Mouse (Mus musculus) embryo, embryonic 9.5 days (tissue): ENCODE measurements around the gene Sh3pxd2a.

ENCODE experiments used
- DNase-seq: peaks from one replicate; pipeline ENCODE4 v3.0.0-alpha.2; 2017; ENCODE audit errors: extremely low spot score

The Sh3pxd2a gene

DNA sequence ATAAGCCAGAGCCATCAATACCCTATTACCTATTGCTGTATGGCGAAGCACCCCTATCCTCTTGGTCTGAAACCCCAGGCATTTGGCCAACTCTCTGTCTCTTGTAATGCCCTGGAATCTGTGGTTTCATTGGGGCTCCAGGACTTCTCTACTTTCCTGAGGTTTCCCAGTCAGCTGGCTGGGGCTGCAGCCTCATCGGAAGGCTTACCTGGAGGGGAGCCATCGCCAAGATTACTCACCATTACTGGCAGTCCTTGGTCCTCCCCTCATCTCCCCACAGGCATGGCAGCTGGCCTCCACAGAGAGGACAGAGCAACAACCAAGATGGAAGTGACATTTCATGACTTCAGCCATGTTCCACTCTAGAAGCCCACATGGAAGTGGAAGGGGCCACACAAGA, 231.1 kb downstream of the Sh3pxd2a start:
- no peak for DNase-seq

- DNase-seq, result no peak
Observed at GRCm38 (mm10) chr19:47232077-47232865, 231.9 kb downstream of the Sh3pxd2a start.

DNA sequence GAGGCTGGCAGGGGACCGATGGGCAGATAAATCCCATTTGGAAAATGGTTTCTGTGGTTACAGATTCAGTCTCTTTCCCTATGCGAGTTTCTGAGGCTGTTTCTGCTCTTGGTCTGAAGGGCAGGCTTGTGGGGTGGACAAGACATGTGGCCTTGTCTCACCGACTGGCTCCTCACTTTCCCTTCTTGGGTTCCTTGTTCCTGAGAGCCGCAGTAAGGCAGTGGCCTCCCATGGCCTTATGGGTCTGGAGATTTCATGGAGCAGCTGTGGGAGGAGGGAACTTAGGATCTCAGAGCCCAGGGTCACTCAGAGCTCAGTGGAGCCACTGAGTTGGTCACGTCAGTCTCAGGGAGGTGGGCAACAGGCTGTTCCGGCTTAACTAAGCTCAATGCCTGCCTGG, 232.8 kb downstream of the Sh3pxd2a start:
- DNase-seq, result no peak

- DNase-seq, result no peak
Observed at GRCm38 (mm10) chr19:47230682-47231081, 233.5 kb downstream of the Sh3pxd2a start.

DNA sequence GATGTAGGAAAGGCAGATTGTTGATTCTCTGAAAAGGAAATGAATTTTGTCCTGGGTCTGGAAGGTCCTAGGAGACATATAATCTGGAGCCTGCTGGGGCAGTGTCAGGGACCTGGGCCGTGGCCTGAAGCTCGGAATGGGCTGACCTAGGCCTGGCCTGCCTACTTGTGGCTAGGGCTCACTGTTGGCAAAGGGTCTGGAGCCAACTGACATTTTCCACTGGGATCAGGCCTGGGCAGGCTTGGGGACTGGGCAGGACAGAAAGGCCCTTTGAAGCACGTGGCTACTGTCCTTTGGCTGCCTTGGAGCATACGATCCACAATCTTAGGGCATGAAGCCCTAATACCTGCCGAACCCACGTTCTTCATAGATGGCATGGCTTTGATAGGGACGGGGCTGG, 234.1 kb downstream of the Sh3pxd2a start:
- no peak for DNase-seq

- no peak for DNase-seq
Observed at GRCm38 (mm10) chr19:47229461-47229860, 234.7 kb downstream of the Sh3pxd2a start.

DNA sequence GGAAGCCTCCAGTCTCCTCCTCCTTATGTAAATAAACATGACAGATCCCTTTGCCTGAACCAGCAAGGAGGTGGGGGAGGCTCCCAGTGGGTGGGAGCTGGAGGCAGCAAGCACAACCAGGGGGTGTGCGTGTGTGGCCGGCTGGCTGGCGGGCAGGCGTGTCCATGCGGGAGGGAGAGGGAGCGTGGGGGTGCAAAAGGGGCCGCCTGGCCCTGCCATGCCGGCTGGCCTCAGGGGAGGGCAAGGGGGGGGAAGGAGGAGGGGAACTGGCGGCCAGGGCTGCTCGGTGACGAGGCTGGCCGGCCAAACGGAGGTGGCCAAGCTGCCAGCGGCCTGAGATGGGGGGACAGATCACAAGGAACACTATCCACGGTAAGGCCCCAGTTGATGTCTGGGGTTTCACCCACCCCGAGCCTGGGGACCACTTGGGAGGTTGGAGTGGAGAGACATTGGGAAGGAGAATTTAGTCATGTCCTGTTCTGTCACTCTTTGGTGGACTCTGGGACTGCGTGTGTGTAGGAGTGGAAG, 235.4 kb downstream of the Sh3pxd2a start:
- DNase-seq, result peak; percentile 58

DNA sequence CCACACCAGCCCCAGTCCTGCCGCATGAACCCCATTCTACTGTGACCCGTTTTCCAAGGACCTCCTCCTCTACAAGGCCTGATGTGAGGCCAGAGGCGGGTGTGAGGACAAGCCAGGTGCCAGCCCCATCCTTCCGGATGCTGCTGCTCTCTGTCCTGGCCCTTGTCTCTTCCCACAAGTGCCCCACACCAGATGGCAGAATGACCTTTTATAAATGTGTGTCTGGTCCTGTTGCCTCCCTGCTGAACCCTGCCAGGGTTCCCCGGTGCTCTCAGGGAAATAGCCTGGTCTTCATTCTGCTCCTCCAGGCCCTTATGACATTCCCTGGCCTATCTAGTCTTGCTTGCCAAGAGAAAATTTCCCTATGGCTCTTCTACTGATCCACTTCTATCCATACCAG, 238.4 kb downstream of the Sh3pxd2a start:
- DNase-seq, result no peak

DNA sequence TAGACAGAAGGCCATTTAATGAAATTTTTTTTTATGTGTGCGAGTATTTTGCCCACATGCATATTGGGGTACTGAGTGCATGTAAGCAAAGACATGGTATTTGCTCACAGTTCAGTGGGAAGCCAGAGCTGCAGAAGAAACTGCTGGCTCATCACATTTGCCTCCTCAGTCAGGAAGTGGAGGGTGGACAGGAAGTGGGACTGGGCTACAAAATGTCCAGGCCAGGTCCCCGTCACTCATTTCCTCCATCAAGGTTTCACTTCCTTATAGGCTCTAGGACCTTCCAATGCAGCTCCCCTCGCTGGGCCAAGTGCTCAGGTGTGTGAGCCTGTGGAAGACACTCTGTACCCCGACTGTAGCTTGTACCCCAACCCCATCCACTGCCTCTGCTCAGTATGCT, 239.5 kb downstream of the Sh3pxd2a start:
- no peak for DNase-seq

DNA sequence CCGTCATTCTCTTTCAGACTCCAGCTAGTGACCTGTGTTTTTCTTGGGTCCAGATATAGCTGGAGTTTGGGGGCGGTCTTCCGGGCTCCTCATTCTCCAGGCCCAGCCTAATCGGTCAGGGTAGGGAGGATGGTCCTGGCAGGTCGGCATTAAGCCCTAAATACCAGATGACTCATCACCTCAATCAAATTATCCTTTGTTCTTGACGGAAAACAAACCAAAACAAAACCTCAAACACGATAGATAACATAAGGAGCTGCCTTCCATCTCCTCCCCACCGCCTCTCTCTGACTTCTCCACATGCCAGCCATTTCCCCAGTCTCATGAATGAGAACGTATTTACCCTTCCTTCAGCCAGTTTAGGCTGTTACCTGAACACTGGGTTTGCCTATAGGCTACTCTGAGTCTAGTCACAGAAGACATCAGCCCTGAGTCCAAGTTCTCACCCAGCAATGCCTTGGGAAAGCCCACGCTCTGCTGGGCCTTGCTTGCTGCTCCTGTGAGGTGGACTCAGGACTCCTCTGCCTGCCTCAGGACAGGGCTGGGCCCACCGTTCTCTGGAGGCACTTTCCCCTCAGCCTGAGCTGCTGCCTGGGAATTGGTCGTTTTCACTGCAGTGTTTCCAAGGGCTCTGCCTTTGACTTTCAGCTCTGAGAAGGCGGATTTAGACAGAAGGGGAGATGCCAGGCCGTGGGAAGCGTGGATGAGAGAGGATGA, 241.2 kb downstream of the Sh3pxd2a start:
- no peak for DNase-seq

DNA sequence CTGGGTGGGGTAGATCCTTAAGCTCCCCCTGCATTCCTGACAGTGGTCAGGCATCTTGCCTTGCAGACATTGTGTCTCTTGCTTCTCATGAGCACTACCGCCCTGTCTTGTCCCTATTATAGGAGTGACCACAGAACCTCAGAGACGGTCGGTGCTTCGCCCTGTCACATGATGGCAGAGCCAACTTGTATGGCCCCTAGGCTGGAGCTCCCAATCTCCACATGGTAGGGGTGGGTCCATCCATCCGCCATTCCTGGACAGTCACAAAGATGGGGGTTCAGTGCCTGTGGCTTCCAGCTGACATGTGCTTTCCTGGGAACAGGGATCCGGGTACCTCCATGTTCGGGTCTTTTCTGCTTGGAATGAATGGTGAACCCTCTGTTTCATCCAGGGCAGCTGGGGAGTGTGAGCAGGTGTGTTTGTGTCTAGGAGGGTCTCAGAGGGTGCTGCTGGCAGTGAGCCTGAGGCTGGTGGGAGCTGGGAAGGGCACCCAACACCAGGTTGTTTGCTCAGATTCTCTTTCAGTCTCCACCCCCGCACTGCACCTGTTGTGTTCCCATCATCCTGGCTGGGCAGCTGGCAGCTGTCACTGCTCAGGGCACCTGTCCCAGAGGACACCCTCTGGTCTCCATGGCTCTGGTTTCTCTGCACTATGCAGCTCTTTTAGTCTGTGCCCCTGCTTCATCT, 241.9 kb downstream of the Sh3pxd2a start:
- DNase-seq, result no peak

DNA sequence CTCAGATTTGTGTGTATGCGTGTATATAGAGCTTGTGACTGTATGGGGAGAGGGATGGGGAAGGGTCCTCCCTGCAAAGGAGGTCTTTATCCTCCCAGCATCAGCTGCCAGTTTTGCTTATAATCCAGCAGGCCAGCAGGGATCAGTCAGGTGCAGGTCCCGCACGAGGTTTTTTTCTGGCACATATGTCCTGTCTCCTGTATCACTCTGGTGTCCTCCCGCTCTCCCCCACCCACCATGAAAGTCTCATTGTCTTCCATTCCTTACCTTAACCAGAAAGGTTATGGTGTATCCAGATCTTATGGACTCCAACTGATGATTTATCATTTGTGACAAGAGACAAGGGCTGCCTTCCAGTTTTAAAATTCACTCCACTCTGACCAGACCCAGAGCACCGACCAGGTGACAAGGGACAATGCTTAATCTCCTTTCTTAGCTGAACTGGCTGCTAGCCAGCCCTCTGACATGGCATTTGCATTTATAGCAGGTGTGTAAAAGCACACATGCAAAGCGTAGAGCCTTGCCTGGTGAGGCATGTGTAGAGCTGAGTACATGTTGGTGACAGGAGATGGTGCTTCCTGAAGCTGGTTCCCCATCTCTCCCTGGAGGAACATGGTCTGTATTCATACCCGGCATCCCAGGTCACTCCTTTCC, 242.6 kb downstream of the Sh3pxd2a start:
- DNase-seq, result no peak

- DNase-seq, result no peak
Observed at GRCm38 (mm10) chr19:47221006-47221405, 243.2 kb downstream of the Sh3pxd2a start.

- DNase-seq, result no peak
Observed at GRCm38 (mm10) chr19:47220232-47220631, 244.0 kb downstream of the Sh3pxd2a start.

DNA sequence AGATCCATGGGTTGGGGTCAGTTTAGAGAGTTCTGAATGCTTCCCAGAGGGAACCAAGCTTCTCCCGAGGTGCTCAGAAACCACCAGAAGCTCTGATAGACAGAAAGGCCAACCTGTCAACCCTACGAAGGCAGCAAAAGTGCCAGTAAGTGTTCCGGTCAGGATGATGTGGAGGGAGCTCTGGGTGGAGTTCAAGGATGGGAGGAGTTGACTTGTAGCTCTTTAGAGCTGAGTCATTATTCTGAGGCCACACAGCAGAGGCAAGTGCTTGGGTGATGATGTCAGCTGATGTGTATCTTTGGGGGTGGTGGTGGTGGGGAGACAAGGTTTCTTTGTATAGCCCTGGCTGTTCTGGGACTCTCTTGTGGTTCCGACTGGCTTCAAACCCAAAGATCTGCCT, 244.6 kb downstream of the Sh3pxd2a start:
- DNase-seq, result no peak

GRCm38 (mm10) chr19:47216766-47217165, 247.4 kb downstream of the Sh3pxd2a start:
- DNase-seq, result no peak

DNA sequence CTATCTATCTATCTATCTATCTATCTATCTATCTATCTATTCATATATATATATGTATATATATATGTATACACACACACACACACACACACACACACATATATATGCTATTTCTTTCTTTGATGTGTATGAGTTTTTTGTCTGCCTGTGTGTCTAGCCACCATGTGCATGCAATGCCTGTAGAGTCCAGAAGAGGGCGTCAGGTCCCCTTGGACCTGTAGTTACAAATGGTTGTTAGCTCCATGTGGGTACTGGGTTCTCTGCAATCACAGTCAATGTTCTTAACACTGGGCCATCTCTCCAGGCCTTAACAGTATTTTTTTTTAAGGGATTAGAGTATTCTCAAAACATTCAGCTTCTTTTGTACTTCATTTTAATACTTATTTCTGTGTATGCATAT, 250.7 kb downstream of the Sh3pxd2a start:
- no peak for DNase-seq

GRCm38 (mm10) chr19:47212401-47212800, 251.8 kb downstream of the Sh3pxd2a start:
- DNase-seq, result no peak

DNA sequence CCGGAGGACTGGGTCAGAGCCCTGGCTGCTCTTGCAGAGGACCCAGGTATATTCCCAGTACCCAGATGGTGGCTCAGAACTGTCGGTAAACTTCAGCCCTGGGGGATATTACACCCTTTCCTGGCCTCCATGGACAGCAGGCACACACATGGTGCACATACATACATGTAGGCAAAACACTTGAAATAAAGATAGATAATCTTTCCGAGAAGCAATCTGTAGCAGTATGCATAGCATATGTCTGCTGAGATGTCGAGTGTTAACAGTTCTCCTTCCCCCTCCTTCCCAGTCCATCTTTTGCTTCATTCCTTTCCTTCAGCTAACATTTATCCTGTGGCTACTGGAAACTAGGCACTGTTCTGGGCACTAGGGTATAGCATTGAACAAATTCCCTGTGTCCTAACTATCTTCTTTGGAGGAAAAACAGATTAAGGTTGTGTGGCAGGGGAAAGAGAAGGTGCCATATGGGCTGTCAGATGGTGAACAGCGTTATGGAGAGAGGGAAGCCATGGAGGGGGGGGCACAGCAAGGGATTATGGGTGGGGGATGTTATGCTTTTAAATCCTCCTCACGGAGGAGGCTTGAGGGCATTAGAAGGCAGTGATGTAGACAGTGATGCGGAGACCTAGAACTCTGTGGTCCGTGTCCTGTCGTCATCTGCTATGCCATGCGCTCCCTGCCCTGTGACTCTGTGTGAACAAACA, 252.4 kb downstream of the Sh3pxd2a start:
- DNase-seq, result no peak

- DNase-seq, result no peak
Observed at GRCm38 (mm10) chr19:47210432-47210831, 253.8 kb downstream of the Sh3pxd2a start.
